Mouse (Mus musculus) CD4-positive, CD25-positive, alpha-beta regulatory T cell, adult 4 months (primary cell): Measurements from ENCODE around the gene Tie1. TPM values are rescaled to one million over a fixed set of nuclear protein-coding genes. Genes with fewer than 3 reads are reported as not detected.
"Not testable (repeated sequence)": the region's sequence is repeated elsewhere in the genome, so short reads cannot be mapped to it uniquely, and the experiment has no call there.

ENCODE experiments used
- ATAC-seq: one replicate; pipeline ENCODE4 v1.8.0; 2017
- polyA plus RNA-seq, 2 experiments: library from polyadenylated mRNA; unstranded; fragments of 100-300 nt; shearing (Covaris generic); gene quantifications; one replicate each; pipeline ENCODE4 v1.2.1; 2017

Gene Tie1
- under 1 TPM in 1 of 2 experiments, not detected in 1; 0.16 TPM for polyA plus RNA-seq

GRCm38 (mm10) chr4:118489717-118490132 is at the start of gene Tie1:
TSS of gene Tie1 (minus strand) at chr4:118490061.
- ATAC-seq: no peak

DNA sequence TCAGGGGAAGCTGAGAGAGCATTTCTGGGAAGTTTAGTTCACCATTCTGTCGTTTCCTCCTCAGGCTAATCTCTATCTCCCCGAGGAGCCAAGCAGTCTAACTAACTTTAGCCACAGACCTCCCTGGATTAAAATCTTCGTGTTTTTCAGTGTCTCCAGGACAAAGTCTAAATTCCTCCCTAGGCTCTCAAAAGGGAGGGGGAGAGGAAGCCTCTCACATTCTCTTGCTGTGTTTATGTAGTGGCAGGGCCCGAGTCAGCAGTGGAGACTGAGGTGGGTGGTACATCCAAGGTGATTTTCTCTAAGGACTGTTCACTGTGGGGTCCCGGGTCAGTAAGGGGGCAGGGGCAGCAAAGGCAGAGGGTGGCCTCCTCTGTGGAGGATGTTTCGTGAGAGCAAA is 47.9 kb upstream of the Tie1 start:
- no peak for ATAC-seq

DNA sequence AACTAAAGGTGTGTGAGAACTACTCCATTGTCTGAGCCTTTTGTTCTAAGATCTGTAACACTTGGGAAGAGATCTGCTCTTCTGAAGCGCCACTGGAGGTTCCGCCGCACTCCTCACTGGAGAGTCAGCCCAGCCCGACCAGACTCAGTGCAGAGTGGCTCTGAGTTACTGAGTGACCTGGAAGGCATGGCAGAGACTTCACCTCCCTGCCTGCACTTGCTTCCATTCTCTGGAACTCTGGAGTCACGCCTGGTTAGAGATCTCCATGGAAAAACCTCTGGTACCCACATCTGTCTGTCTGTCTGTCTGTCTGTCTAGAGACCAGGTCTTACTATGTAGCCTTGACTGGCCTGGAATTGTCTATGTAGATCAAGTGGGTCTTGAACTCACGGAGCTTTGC is 45.7 kb upstream of the Tie1 start:
- no peak for ATAC-seq

DNA sequence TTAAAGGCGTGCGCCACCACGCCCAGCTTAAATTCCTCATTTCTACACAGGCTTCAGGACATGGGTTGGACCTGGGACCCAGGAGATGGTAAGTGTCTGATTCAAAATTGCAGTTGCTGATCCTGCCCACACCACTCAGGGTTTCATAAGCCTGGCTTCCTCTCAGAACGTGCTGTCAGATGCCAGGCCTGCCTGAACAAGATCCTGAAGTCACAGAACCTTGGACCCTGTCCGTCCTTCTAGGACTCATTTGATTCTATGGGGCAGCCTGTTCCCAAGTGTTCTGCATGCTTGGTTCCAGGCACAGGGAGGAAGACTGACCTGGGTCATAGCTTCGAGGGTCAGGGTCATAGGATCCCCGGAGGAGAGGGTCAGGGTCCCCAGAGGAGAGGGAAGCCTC is 43.7 kb upstream of the Tie1 start:
- ATAC-seq: no peak

GRCm38 (mm10) chr4:118533156-118533555 is 43.3 kb upstream of the Tie1 start:
- ATAC-seq: no peak

DNA sequence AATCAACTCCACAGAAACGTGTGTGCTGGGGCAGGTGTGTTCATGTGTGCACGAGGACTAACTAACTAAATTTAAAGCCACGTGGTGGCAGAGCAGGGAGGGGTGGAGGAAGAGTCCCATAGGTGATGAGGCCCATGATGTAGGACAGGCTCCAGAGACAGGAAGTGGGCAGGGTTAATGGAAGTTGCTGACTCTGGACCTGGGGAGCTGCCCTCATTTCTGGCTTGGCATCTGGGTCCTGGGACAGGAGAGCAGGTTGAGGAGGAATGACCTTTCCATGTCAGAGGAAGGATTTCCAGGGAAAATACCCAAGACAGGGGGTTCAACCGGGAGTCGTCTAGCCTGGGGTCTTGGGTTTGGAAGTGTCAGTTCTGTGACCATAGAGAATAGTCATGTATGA is 42.8 kb upstream of the Tie1 start:
- ATAC-seq: no peak

- no peak for ATAC-seq
Observed at GRCm38 (mm10) chr4:118527720-118528119, 37.9 kb upstream of the Tie1 start.

- no peak for ATAC-seq
Observed at GRCm38 (mm10) chr4:118527335-118527681, 37.4 kb upstream of the Tie1 start.

DNA sequence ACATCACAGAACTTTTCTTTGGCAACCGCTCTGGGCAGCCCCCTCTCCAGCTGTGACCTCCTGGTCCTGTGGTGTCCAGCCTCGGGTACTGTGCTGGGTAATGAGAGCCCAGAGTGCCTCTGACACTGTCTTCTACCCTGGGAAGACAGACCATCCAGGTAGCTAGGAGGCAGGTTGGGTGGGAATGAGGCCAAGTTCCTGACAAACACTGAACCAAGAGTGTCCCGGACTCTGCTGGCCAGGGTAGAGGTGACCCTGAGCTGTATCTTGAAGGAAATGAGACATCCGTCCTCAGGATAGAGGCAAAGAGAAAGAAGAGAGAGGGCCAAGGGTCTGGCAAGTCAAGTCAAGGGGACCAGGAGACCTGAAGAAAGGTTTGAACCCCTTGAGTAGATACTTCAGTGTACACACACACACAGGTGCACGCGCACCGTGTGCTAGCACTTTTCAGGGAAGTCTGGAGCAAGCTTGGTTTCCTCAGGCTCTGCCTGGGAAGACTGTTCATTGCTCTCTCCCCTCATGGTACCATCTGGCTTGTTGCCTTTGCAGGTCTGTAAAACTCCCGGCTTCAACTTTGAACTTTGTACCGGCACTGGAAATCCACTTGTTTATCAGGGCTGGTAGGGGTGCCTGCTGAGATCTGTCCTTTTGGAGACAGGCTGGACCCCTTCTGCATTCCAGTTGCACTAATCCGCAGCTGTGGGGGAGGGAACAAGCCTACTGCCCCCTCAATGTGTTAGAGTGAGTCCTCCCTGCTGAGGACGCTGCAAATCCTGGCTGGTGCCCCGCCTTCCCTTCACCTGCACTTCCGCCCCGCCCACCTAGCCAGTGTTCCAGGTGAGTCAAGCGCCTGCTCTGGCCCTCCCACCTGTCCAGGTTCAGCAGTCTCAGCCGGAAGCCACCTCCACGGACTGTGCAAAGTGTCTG is 36.8 kb upstream of the Tie1 start, which contains the start of gene 2610528J11Rik:
Gene 2610528J11Rik (plus strand): TSS at position 592 of the 927 bp plus-strand sequence.
- no peak for ATAC-seq

DNA sequence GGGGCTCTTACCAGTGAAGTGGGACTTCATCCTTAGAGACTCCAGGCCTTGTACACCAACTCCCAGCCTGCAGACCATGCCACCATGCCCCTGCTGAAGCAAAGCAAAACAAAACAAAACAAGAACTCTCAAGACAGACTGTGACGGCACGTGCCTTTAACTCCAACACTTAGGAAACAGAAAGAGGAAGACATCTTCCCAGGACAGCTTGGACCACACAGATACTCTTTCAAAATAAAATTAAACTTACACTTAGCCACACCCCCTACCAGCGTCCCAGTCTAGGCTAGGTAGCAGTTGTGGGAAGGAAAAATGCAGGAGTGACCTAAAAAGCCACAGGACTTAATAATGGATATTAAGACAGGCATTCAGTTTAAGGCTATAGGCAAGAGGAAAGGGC is 35.9 kb upstream of the Tie1 start:
- ATAC-seq: no peak

DNA sequence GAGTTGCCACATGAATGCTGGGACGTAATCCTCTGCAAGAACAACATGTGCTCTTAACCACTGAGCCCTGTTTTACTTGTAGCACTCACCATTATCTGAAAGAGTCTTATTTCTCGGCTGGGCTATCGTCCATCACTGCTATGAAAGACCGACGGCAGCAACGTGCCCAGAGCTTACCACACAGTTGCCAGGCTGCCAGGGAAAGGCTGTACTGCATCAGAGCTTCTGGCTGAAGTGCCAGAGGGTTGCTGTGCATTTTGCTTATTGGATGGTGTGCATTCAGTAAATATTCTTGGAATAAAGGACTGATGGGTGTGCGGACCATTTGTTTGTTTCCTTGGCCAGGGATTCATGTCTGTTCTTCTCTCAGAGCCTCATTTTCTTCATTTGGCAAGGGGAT is 34.1 kb upstream of the Tie1 start:
- no peak for ATAC-seq

- ATAC-seq: no peak
Observed at GRCm38 (mm10) chr4:118522248-118522647, 32.4 kb upstream of the Tie1 start.

DNA sequence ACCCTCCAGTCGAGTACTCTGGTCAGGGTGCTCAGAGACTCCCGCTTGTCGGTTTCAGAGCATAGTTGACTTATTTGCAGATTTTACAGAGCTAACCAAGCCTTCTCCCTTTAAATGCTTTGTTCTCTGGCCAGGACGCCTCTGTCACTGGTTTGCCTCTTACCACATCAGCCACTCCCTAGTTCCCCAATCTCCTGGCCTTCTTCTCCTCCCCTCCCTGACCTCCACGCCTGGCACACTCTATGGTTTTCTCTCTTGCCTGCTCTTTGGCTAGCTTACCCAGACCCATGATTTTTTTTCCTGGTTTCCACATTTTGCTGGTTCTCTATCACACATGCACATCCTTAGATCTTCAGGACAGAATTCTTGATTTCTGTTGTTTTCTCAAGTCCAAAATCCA is 28.3 kb upstream of the Tie1 start:
- no peak for ATAC-seq

DNA sequence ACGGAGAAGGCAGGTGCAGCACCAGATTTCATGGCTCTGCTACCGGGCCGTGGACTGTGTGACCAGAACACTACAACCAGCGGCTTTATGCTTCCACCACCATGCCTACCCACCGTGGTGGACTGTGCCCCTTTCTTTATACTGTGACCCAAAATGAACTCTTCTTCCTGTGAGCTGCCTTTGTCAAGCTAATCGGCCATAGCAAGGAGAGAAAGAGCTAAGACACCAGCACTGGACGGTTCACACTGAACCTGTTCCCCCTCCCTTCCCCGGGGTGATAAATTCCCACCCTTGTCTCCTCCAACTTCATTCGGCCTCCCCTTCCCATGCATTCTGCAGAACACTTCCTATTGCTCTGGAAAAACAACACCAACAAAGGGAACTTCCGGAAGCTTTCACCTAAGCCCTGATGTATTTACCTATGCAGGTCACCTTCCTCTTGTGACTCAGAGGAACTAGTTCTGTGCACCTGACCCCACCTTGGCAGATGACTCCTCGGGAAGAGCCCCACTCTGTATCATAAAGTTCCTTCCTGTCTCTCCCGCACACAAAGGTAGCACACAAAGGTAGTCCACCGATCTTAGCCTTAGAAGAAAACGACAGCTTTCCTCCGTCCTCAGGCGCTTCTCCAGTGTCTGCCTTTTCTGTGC is 27.8 kb upstream of the Tie1 start:
- no peak for ATAC-seq

DNA sequence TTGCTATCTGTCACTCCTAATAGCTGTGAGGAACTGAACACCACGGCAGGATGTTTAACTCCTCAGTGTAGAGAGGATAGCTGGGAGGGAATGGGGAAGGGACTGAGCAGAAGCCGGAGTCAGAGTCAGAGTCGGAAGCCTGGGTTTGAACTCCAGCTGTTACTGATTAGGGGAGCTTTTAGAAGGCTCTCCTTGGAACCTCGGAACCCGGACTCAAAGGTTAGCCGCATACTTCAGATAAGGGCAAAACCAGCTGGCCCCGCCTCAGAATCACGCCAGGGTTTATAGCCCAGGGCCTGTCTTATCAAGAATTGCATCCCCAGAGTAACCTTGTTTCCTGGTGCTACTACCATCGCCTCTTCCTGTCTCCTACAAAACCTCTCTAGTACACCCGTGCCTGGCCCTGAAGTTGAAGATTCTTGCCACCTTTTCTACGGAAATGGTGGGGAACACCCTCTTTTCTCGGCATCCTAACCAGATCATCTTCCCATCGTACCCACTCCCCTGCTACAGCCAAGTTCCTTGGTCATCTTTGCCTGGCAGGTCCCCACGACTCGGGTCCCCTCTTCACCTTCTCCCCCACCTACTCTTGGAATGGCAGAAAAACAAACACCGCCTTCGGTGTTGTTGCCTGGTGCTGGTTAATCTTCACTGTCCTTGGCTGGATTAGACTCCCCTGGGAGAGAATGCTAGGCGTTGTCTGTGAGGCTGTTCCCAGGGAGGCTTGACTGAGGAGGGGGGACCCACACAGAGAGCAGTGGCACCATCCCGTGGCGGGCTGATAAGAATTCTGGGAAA is 27.0 kb upstream of the Tie1 start:
- ATAC-seq: no peak

- no peak for ATAC-seq
Observed at GRCm38 (mm10) chr4:118509050-118509449, 19.2 kb upstream of the Tie1 start.

- ATAC-seq: not testable (repeated sequence)
Observed at GRCm38 (mm10) chr4:118507171-118507570, 17.3 kb upstream of the Tie1 start.

DNA sequence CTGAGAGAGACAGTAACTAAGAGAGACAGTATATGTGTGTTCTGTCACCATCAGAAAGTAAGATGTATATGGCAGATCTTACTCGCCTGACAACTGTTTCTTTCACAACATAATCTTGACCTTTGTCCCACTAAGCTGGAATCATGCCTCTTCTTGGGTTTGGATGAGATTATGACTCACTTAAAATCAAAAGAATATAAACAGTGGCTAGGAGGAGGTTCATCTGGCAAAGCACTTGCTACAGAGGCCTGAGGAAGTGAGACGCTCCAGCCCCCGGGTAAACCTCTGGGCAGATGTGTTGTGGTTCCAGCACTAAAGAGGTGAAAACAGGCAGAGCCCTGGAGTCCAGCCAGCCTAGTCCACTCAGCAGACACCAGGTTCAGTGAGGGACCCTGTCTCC is 15.7 kb upstream of the Tie1 start:
- ATAC-seq: no peak

DNA sequence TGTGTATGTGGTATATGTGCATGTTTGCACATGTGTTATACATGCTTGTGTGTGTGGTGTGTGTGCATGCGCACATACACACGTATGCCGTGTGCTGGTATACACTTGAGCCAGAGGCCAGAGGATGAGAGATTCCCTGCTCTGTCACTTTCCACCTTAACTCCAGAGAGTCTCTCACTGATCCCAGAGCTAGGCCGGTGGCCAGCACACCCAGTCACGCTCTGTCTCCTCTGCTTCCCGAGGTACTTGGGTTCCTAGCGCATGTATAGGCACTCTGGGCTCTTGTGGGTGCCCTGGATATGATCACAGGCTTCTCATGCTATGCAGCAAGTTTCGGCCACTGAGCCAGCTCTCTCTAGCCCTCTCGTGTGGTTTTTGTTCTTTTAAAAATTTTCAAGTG is 10.9 kb upstream of the Tie1 start:
- no peak for ATAC-seq

GRCm38 (mm10) chr4:118500171-118500724 is 10.4 kb upstream of the Tie1 start:
- ATAC-seq: no peak

DNA sequence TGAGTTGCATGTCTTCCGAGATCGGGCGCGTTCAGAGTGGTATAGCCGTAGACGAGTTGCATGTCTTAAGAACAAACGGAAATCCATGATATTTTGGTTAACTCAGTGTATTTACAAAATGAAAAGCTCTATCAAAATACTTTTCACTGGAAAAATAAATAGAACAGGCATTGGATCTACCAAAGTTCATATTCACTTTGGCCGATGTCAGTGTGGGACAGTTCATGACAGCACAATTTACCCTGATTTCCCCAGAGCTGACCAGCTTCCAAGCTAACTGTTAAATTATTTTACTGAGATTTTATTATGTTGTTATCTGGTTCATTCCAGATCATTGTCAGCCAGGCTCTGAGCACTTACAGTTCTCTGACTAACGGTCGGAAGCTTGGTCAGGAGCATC is 600 bp upstream of the Tie1 start:
- no peak for ATAC-seq

GRCm38 (mm10) chr4:118476773-118477530 is 12.9 kb downstream of the Tie1 start:
- no peak for ATAC-seq
